Mouse (Mus musculus) lung, adult 2 months (tissue): ENCODE results near the gene Nox1.

Experiments
- CTCF ChIP-seq: fragments of 200-500 bp; IDR thresholded peaks from 2 replicates; pipeline ENCODE4 v1.5.1; 2011; ENCODE audit warnings: mild to moderate bottlenecking, low read length, control low read depth; ENCODE audit not compliant: insufficient read depth
- POLR2A ChIP-seq: fragments of 200-500 bp; IDR thresholded peaks from 2 replicates; pipeline ENCODE4 v1.6.1; 2011; ENCODE audit warnings: low read depth, mild to moderate bottlenecking, control low read depth, low read length, borderline replicate concordance; ENCODE audit errors: extremely low read depth

- TF ChIP-seq POLR2A: no peak
- TF ChIP-seq CTCF: no peak
Observed at GRCm38 (mm10) chrX:134158151-134158550, 63.6 kb downstream of the Nox1 start.
